In the genomic region with DNA sequence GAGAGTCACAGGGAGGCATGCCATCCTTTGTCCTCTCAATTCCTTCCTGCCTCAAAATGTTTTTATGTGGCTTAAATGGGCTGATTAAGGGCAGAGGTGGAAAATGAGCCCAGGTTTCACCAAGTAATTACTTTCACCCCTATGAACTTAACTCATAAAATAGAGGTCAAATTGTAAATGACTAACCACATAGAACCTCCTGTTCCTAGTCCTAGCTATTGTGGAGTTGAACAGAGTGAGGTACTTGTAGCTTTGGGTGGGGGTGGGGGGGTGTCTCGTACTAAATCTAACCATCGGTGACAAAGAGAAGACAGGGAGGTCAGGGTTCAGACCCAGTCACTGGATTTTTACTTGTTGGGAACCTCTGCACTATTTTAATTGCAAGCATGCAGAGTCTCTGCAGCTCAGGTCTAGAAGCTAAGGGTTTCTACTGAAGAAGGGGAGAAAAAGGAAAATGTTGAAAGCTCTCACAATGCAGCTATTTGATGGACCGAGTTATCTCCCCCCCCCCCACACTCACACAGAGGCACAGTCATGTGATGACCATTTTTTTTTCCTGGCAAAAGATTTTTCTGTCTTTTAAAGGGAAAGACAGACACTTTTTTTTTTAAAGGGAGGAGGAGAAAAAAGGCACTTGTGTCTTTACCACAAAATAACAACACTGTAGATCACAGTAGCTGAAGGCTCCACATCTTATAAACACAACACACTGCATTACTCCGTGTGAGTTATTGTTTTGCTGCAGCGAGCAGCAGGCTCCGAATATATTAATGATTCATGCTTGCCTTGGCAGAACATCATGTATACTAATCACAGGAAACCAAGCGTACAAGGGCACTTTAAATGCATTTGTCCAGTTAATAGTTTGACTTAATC, we compare ENCODE assay signal across 13 mouse cellular contexts.
DNase-seq lines count a peak whose midpoint lies in the region; ATAC-seq and TF ChIP-seq lines count a peak whose summit lies in the region.
"Had no signal": no experiment of that assay in that cellular context is flagged by ENCODE, and none has a peak within 500 bp of the region (broad histone marks: within the 10 kb centered on the region; RNA-seq: fewer than 3 reads in every experiment).

No protein-coding gene starts in this region.

- H3K9me3 ChIP-seq in lung, postnatal 0 days (ENCODE audit: low read length): no peaks in the 10 kb centered on the region
- no peaks in the 10 kb centered on the region for H3K9me3 ChIP-seq in kidney, embryonic 15.5 days (replicated peaks)
- H3K9me3 ChIP-seq in neural tube, embryonic 12.5 days: no peaks in the 10 kb centered on the region
- no peaks in the 10 kb centered on the region for H3K9me3 ChIP-seq in intestine, postnatal 0 days (ENCODE audit: control insufficient read depth)
- H3K9me3 ChIP-seq: embryonic facial prominence, embryonic 12.5 days; liver, embryonic 12.5 days had no signal

- TF ChIP-seq EP300 in lung, postnatal 0 days (IDR thresholded peaks at IDR 0.05): no peak

- no peak for TF ChIP-seq POLR2A in lung, adult 2 months (IDR thresholded peaks at IDR 0.05; ENCODE audit: borderline replicate concordance, extremely low read depth, low read depth, low read length)

- no peak overlapping the region for H3K4me3 ChIP-seq in lung, postnatal 0 days (ENCODE audit: low read depth, low read length)
- no peak overlapping the region for H3K4me3 ChIP-seq in kidney, embryonic 15.5 days (replicated peaks)
- H3K4me3 ChIP-seq in neural tube, embryonic 12.5 days: no peak overlapping the region
- no peak overlapping the region for H3K4me3 ChIP-seq in intestine, postnatal 0 days (ENCODE audit: low read depth, low read length)
- no peak overlapping the region for H3K4me3 ChIP-seq in lung, adult 2 months (replicated peaks; ENCODE audit: extremely low read depth, low read depth, low read length)
- H3K4me3 ChIP-seq: embryonic facial prominence, embryonic 12.5 days; liver, embryonic 12.5 days had no signal

- no peaks in the 10 kb centered on the region for H3K27me3 ChIP-seq in lung, postnatal 0 days (replicated peaks; ENCODE audit: insufficient read depth, low read length)
- peaks cover 12% of the 10 kb centered on the region; the same call in 1 of the 2 replicates for H3K27me3 ChIP-seq in kidney, embryonic 15.5 days
- no peaks in the 10 kb centered on the region for H3K27me3 ChIP-seq in neural tube, embryonic 12.5 days (replicated peaks)
- H3K27me3 ChIP-seq in intestine, postnatal 0 days (replicated peaks; ENCODE audit: control insufficient read depth, insufficient read depth, low read length): no peaks in the 10 kb centered on the region
- H3K27me3 ChIP-seq: embryonic facial prominence, embryonic 12.5 days; liver, embryonic 12.5 days had no signal

- H3K36me3 ChIP-seq in lung, postnatal 0 days (ENCODE audit: insufficient read depth, low read length): no peaks in the 10 kb centered on the region
- no peaks in the 10 kb centered on the region for H3K36me3 ChIP-seq in kidney, embryonic 15.5 days
- H3K36me3 ChIP-seq in neural tube, embryonic 12.5 days: no peaks in the 10 kb centered on the region
- no peaks in the 10 kb centered on the region for H3K36me3 ChIP-seq in intestine, postnatal 0 days (ENCODE audit: control insufficient read depth, insufficient read depth)
- H3K36me3 ChIP-seq: embryonic facial prominence, embryonic 12.5 days; liver, embryonic 12.5 days had no signal

- H3K4me2 ChIP-seq in lung, postnatal 0 days (replicated peaks; ENCODE audit: low read depth, low read length): no peak overlapping the region
- H3K4me2 ChIP-seq in kidney, embryonic 15.5 days: no peak overlapping the region
- H3K4me2 ChIP-seq in neural tube, embryonic 12.5 days (replicated peaks): peak overlapping the region; percentile 14; the same call in 1 of the 2 replicates
- no peak overlapping the region for H3K4me2 ChIP-seq in intestine, postnatal 0 days (replicated peaks; ENCODE audit: low read depth)
- H3K4me2 ChIP-seq: embryonic facial prominence, embryonic 12.5 days; liver, embryonic 12.5 days had no signal

- WGBS in lung, postnatal 0 days: 50% methylated on average over 7 of the region's 7 CpGs
- WGBS in kidney, embryonic 15.5 days: 8% methylated on average over 7 of the region's 7 CpGs
- WGBS in neural tube, embryonic 12.5 days: 21% methylated on average over 7 of the region's 7 CpGs
- 40% methylated on average over 7 of the region's 7 CpGs for WGBS in intestine, postnatal 0 days
- WGBS in lung, adult 2 months: 38% methylated on average over 7 of the region's 7 CpGs

- TF ChIP-seq CTCF in lung, postnatal 0 days (IDR thresholded peaks at IDR 0.05): no peak
- TF ChIP-seq CTCF in intestine, postnatal 0 days (IDR thresholded peaks at IDR 0.05; ENCODE audit: low read depth): no peak
- no peak for TF ChIP-seq CTCF in lung, adult 2 months (IDR thresholded peaks at IDR 0.05; ENCODE audit: insufficient read depth, low read length)

- no peaks in the 10 kb centered on the region for H3K4me1 ChIP-seq in lung, postnatal 0 days (ENCODE audit: insufficient read depth, low read depth, low read length)
- peaks cover 24% of the 10 kb centered on the region for H3K4me1 ChIP-seq in kidney, embryonic 15.5 days
- H3K4me1 ChIP-seq in neural tube, embryonic 12.5 days: peaks cover 6% of the 10 kb centered on the region; the same call in 1 of the 2 replicates
- 0 out of 2 replicates have a peak, but pooled peaks cover 2% of the 10 kb centered on the region for H3K4me1 ChIP-seq in intestine, postnatal 0 days (replicated peaks; ENCODE audit: control insufficient read depth, insufficient read depth, low read length)
- peaks cover 2% of the 10 kb centered on the region for H3K4me1 ChIP-seq in lung, adult 2 months (ENCODE audit: control insufficient read depth, insufficient read depth, low read length)
- H3K4me1 ChIP-seq: liver, embryonic 12.5 days had no signal

- H3K9ac ChIP-seq in lung, postnatal 0 days (replicated peaks; ENCODE audit: low read depth): no peak overlapping the region
- H3K9ac ChIP-seq in kidney, embryonic 15.5 days: no peak overlapping the region
- H3K9ac ChIP-seq in neural tube, embryonic 12.5 days: no peak overlapping the region
- no peak overlapping the region for H3K9ac ChIP-seq in intestine, postnatal 0 days (ENCODE audit: low read depth, low read length)
- H3K9ac ChIP-seq: embryonic facial prominence, embryonic 12.5 days; liver, embryonic 12.5 days had no signal

- ATAC-seq in lung, postnatal 0 days: peak; percentile 38; the same call in 1 of the 2 replicates
- peak; percentile 59; the same call in 1 of the 2 replicates for ATAC-seq in kidney, embryonic 15.5 days (replicated peaks; ENCODE audit: low FRiP score)
- 0 out of 2 replicates have a peak, but pooled peaks have one; percentile 35 for ATAC-seq in neural tube, embryonic 12.5 days (ENCODE audit: low FRiP score, low read depth)
- no peak for ATAC-seq in intestine, postnatal 0 days
- ATAC-seq: liver, embryonic 12.5 days had no signal

- peak; percentile 5 to 23 for DNase-seq in adrenal gland, adult (ENCODE audit: inconsistent age in 2 of 2, low spot score in 1 of 2)
- no peak for DNase-seq in adrenal gland, adult 2 months
- peak; percentile 23 for DNase-seq in lung, postnatal 0 days (ENCODE audit: low spot score)
- DNase-seq in lung, postnatal 14 days: no peak
- no peak for DNase-seq in lung, adult 2 months
- DNase-seq: adrenal gland, postnatal 14 days; cerebellum, adult 18-20 months; thymus, postnatal 36 days had no signal

- H3K27ac ChIP-seq in lung, postnatal 0 days (ENCODE audit: low read length): no peak overlapping the region
- H3K27ac ChIP-seq in kidney, embryonic 15.5 days: no peak overlapping the region
- no peak overlapping the region for H3K27ac ChIP-seq in neural tube, embryonic 12.5 days
- H3K27ac ChIP-seq in intestine, postnatal 0 days (ENCODE audit: low read depth, low read length): no peak overlapping the region
- H3K27ac ChIP-seq: embryonic facial prominence, embryonic 12.5 days; liver, embryonic 12.5 days had no signal

Comparison
In these comparisons a context has a peak if more than half of its experiments do, and no peak if none do; other contexts are left out.
1. DNase-seq: peak in adrenal gland, adult (2 of 2) and lung, postnatal 0 days (single experiment); none in adrenal gland, adult 2 months (single experiment), lung, postnatal 14 days (single experiment) and lung, adult 2 months (single experiment).